Mouse (Mus musculus) spleen, adult 18-20 months (tissue): Measurements from ENCODE around the gene Apip.

Experiments
- DNase-seq, 2 experiments: peaks; one replicate each; pipeline ENCODE4 v3.0.0; 2022; ENCODE audit warnings: mixed read lengths in 2 of 2

Apip gene

DNA sequence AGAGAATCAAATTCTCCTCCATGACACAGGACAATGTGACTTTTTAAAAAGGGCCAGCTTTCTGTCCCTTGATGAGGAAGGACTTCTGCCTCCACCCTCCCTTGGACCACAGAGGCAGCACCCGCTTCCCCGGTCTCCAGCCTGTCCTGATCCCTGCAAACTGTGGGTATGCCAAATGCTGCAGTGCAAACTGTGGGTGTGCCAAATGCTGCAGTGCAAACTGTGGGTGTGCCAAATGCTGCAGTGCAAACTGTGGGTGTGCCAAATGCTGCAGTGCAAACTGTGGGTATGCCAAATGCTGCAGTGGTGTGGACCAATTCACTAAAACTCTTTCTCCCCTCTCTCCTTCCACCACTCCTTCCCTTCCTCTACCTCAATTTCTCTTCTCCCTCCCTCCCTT lies 32.7 kb downstream of the Apip start:
- DNase-seq: no peak

DNA sequence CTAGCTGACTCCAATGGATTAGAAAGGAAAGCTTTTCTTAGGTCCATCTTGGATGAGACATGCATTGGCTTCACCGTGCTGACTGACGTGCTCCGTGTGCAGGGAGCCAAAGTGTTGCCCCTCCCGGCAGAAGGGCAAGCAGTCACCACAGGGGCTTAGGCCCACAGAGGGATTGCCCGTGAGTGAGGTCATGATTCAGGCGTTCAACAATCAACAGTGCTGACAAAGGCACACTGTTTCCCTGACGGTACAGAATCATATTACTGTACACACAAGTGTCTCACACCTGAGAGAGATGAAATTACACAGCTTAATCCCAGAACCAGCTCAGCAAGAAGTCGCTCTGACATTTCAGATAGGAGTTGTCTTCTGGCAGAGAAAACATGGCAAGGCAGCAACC lies 38.2 kb downstream of the Apip start:
- DNase-seq: no peak

DNA sequence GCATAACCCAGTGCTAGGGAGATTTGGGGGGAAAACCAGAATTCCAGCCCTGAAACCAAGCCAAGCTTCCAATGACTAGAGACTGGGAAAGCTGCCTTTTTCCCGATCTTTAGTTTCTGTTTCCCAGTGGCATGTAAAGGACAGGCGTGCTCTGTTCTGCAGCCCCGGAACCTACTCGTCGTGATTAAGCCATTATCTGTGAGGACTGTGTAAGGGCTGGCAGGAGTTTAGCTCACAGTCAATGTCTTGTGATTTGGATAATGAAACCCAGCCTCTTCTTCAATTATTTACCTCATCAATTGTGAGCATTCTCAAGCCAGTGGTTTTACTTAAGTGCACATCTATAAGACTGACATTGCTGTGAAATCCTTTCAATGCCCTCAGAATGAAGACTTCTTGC lies 43.7 kb downstream of the Apip start:
- DNase-seq: no peak

DNA sequence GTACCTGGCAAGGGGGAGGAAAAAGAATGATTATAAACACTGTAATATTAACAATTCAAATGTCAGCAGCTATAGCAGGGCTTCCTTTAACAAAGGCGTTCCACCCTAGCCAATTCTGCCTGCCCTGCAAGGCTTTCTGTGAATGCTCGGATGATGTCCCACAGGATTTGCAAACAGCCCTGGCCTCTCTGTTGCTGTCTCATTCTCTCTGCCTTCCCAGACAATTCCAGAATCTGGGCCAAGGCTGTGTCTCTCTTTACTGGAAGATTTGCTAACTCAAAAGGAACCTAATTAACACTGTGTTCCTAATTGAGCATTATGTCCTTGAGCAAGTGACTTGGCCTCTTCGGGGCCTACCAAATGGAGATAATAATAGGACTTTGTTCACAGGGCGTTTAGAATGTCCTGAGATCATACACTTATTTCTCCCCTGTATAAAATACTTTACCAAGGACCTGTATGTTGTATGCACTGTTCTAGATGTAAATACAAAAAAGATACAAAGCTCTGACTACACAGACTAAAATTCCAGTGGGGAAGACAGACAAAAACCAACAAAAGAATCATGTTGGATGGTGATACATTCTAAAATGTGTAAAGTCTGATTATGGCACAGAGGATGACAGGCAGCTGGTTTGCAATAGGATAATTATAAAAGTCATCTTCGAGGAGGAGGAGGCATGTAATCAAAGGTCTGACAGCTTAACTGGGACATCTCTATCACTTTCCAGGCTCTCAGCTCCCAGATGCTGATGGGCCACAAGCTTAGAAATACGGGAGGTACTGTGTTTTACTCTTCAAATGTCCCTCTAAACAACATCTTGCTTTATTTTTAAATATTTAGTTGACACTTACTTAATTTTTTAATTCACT lies 45.1 kb downstream of the Apip start:
- no peak for DNase-seq

DNA sequence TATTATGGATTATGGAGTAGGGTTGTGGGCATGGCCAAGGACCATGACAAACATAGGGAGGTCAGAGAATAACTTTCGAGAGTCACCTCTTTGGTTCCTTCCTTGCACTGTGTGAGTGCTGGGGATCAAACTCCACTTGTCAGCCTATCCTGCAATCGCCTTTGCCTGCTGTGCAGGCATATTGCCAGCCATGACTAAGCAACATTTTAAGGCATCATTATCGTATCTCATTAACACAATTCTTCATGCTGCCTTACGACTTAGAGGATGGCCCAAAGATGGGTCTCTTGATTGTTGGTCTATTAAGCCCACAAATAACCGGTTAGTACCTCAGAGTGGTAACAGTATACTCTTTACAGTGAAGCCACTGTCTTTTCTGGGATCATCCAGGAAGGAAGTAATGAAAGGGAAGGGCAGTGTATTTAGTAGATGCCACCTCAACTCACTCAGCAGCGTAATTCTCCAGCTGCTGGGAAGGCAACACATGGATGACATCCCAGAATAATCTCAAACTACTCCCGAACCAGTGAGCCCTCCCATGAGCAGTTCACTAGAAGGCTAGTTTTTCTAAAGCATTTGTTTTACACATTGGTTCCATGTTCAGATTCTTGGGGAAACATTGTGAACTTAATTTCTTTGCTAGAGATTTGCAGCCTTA lies 45.9 kb downstream of the Apip start:
- no peak for DNase-seq

DNA sequence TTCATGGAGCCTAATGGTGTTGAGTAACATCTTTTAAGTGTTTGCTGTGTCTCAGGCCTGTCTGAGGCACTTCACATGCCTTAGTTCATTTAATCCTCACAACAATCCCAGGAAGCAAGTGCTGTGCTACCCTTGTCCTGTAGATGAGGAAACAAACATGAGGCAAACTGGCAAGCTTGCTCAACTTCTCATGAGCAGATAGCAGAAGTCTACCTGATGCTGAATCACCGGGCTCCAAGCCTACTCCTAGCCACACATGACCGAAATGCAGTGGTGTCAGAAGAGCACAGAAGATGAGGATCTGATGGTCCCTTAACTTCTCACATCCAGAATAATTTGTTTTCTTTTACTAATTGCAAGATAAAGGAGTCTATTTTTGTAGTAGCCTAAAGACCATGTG lies 56.2 kb downstream of the Apip start:
- DNase-seq: no peak

DNA sequence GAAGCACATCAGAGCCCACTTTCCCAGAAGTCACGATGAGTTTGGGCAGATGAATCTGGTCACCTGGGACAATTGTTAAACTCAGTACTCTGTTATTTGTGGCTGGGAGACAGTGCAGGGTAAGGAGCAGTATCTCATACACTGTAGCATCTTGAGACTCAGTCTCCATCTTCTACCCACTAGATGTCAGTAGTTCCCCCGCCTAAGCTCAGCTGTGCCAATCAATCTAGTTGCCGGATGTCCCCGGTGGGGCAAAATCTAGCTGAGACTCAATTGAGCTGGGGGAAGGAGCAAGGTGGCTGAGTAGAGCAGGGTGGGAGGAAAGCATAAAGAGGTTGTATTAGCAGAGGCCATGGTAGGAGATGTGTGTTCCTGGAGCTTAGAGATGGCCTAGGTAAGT lies 57.7 kb downstream of the Apip start:
- no peak for DNase-seq

DNA sequence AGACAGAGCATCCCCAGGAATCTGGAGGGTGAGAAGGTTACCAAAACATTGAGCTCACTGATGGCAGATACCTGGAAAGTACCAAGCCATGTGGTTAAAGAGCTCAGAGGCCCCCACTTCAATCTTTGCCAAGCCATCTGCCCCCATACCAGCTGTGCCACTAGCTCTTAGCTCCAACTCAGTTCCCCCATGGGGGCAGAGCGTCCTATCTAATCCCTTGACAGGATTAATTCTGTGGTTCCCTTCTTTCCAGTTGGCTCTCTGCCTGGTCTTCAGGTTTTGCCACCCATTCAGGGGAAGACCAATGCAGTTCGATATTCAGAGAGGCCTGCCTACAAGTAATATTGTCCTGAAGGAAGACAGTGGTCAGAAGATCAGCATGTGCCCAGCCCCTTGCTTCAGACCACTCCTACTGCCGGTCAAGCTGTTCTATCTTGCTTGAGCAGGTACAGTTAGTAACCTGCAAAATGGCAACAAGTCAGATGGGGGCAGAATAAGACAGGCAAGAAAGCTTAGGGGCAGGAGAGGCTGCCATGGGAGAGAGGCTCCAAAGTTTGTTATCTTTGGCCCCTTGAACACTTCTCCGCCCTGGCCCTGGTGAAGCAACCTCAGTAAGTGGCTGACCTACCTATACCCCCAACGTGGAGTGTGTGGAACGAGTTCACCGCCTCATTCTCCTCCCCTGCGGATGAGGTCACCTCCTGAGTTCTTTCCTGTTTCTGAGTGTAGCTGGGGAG lies 65.2 kb downstream of the Apip start:
- no peak for DNase-seq
